8 mouse cellular contexts compared by ENCODE assay signal in genomic region chr16:15052924-15053793, GRCm38 (mm10).
DNase-seq lines count a peak whose midpoint lies in the region; ATAC-seq lines count a peak whose summit lies in the region.

No protein-coding gene starts in this region.

- H3K9me3 ChIP-seq in heart, embryonic 11.5 days (replicated peaks; ENCODE audit: control insufficient read depth, low read length): no peaks in the 10 kb centered on the region
- H3K9me3 ChIP-seq in kidney, embryonic 14.5 days (ENCODE audit: control insufficient read depth, low read length): no peaks in the 10 kb centered on the region
- H3K9me3 ChIP-seq in limb, embryonic 11.5 days (ENCODE audit: control insufficient read depth, low read length): no peaks in the 10 kb centered on the region
- H3K9me3 ChIP-seq in neural tube, embryonic 11.5 days (ENCODE audit: control insufficient read depth, low read length): no peaks in the 10 kb centered on the region

- H3K27ac ChIP-seq in heart, embryonic 11.5 days (ENCODE audit: low read depth, low read length): peak overlapping the region; percentile 70
- peak overlapping the region; percentile 85 for H3K27ac ChIP-seq in kidney, embryonic 14.5 days (ENCODE audit: low read depth, low read length)
- peak overlapping the region; percentile 95 for H3K27ac ChIP-seq in limb, embryonic 11.5 days (replicated peaks; ENCODE audit: low read depth, low read length)
- H3K27ac ChIP-seq in neural tube, embryonic 11.5 days (ENCODE audit: low read depth, low read length): peak overlapping the region; percentile 44; the same call in 1 of the 2 replicates

- no peaks in the 10 kb centered on the region for H3K27me3 ChIP-seq in heart, embryonic 11.5 days (ENCODE audit: control insufficient read depth, insufficient read depth, low read length)
- H3K27me3 ChIP-seq in kidney, embryonic 14.5 days (ENCODE audit: control insufficient read depth, insufficient read depth, low read length): no peaks in the 10 kb centered on the region
- no peaks in the 10 kb centered on the region for H3K27me3 ChIP-seq in limb, embryonic 11.5 days (ENCODE audit: control insufficient read depth, insufficient read depth, low read length)
- no peaks in the 10 kb centered on the region for H3K27me3 ChIP-seq in neural tube, embryonic 11.5 days (ENCODE audit: control insufficient read depth, insufficient read depth, low read length)

- peak overlapping the region; percentile 43; the same call in 1 of the 2 replicates for H3K9ac ChIP-seq in heart, embryonic 11.5 days (ENCODE audit: low read depth, low read length)
- H3K9ac ChIP-seq in kidney, embryonic 14.5 days (ENCODE audit: low read depth, low read length): no peak overlapping the region; the same call in 1 of the 2 replicates
- H3K9ac ChIP-seq in limb, embryonic 11.5 days (ENCODE audit: low read length): 0 out of 2 replicates have a peak overlapping the region, but pooled peaks have one; percentile 23
- H3K9ac ChIP-seq in neural tube, embryonic 11.5 days (ENCODE audit: low read length): no peak overlapping the region

- ATAC-seq in heart, embryonic 11.5 days (replicated peaks; ENCODE audit: insufficient number of reproducible peaks, low FRiP score, low TSS enrichment): peak; percentile 77
- peak; percentile 92 for ATAC-seq in kidney, embryonic 14.5 days (ENCODE audit: low FRiP score, low TSS enrichment)
- peak; percentile 97 for ATAC-seq in limb, embryonic 11.5 days (ENCODE audit: insufficient number of reproducible peaks, low FRiP score, low TSS enrichment, low read depth)
- ATAC-seq in neural tube, embryonic 11.5 days (ENCODE audit: insufficient read depth, low FRiP score, low TSS enrichment): peak; percentile 43

- peak; percentile 4 to 20 for DNase-seq in adrenal gland, postnatal 4 days (ENCODE audit: low spot score in 2 of 2)
- peak; percentile 84 for DNase-seq in fibroblast of lung, adult 2 months (ENCODE audit: low read depth)
- DNase-seq in limb, embryonic 11.5 days (ENCODE audit: low spot score): peak; percentile 94
- peak; percentile 79 for DNase-seq in neural tube, embryonic 11.5 days (ENCODE audit: low spot score)
- peak; percentile 10 for DNase-seq in urinary bladder, postnatal 10 days (ENCODE audit: low spot score)
- DNase-seq in c-Kit-positive CD71-positive TER-119-positive erythroid progenitor cells, embryonic 14.5 days (ENCODE audit: low spot score): no peak

- peak overlapping the region; percentile 2 for H3K4me3 ChIP-seq in heart, embryonic 11.5 days (ENCODE audit: low read depth, low read length)
- H3K4me3 ChIP-seq in kidney, embryonic 14.5 days (ENCODE audit: low read length): peak overlapping the region; percentile 4; the same call in 1 of the 2 replicates
- no peak overlapping the region for H3K4me3 ChIP-seq in limb, embryonic 11.5 days (ENCODE audit: low read depth, low read length)
- H3K4me3 ChIP-seq in neural tube, embryonic 11.5 days (ENCODE audit: low read depth, low read length): no peak overlapping the region

- 3% methylated on average over 16 of the region's 16 CpGs for WGBS in heart, embryonic 11.5 days (ENCODE audit: insufficient replicate concordance)
- 4% methylated on average over 16 of the region's 16 CpGs for WGBS in kidney, embryonic 14.5 days
- under 1% methylated on average over 16 of the region's 16 CpGs for WGBS in limb, embryonic 11.5 days
- WGBS in neural tube, embryonic 11.5 days: 2% methylated on average over 16 of the region's 16 CpGs

- H3K4me1 ChIP-seq in heart, embryonic 11.5 days (ENCODE audit: control insufficient read depth, insufficient read depth, low read length): peaks cover 18% of the 10 kb centered on the region
- peaks cover 29% of the 10 kb centered on the region for H3K4me1 ChIP-seq in kidney, embryonic 14.5 days (ENCODE audit: control insufficient read depth, insufficient read depth, low read length)
- H3K4me1 ChIP-seq in limb, embryonic 11.5 days (ENCODE audit: control insufficient read depth, insufficient read depth, low read length): peaks cover 22% of the 10 kb centered on the region
- 0 out of 2 replicates have a peak, but pooled peaks cover 7% of the 10 kb centered on the region for H3K4me1 ChIP-seq in neural tube, embryonic 11.5 days (ENCODE audit: control insufficient read depth, insufficient read depth, low read length)

- peak overlapping the region; percentile 57 for H3K4me2 ChIP-seq in heart, embryonic 11.5 days
- peak overlapping the region; percentile 24 for H3K4me2 ChIP-seq in kidney, embryonic 14.5 days (replicated peaks; ENCODE audit: low read depth, low read length)
- H3K4me2 ChIP-seq in limb, embryonic 11.5 days (ENCODE audit: low read depth, severe bottlenecking): peak overlapping the region; percentile 36
- peak overlapping the region; percentile 13 for H3K4me2 ChIP-seq in neural tube, embryonic 11.5 days (ENCODE audit: low read depth)

- H3K36me3 ChIP-seq in heart, embryonic 11.5 days (ENCODE audit: control insufficient read depth, insufficient read depth, low read length): no peaks in the 10 kb centered on the region
- H3K36me3 ChIP-seq in kidney, embryonic 14.5 days (ENCODE audit: control insufficient read depth, insufficient read depth, low read length): no peaks in the 10 kb centered on the region
- no peaks in the 10 kb centered on the region for H3K36me3 ChIP-seq in limb, embryonic 11.5 days (ENCODE audit: control insufficient read depth, insufficient read depth, low read length)
- H3K36me3 ChIP-seq in neural tube, embryonic 11.5 days (ENCODE audit: control insufficient read depth, insufficient read depth, low read length): no peaks in the 10 kb centered on the region

Comparison
In these comparisons a context has a peak if more than half of its experiments do, and no peak if none do; other contexts are left out.
1. ATAC-seq: peak in every context shown above with its lines; median percentile 97 in limb, embryonic 11.5 days; 92 in kidney, embryonic 14.5 days; 77 in heart, embryonic 11.5 days; 43 in neural tube, embryonic 11.5 days.
2. H3K27ac ChIP-seq: peak in every context shown above with its lines; median percentile 95 in limb, embryonic 11.5 days; 85 in kidney, embryonic 14.5 days; 70 in heart, embryonic 11.5 days; 44 in neural tube, embryonic 11.5 days.
3. H3K4me3 ChIP-seq: peak in heart, embryonic 11.5 days (single experiment) and kidney, embryonic 14.5 days (single experiment); none in limb, embryonic 11.5 days (single experiment) and neural tube, embryonic 11.5 days (single experiment).
4. H3K9ac ChIP-seq: peak in heart, embryonic 11.5 days (single experiment) and limb, embryonic 11.5 days (single experiment); none in kidney, embryonic 14.5 days (single experiment) and neural tube, embryonic 11.5 days (single experiment).
5. Peak in every context shown above with its lines, with median percentiles within 50 percentile points of each other: H3K4me2 ChIP-seq.